Mouse (Mus musculus) ES-E14 (cell line): Measurements from ENCODE around the gene Ksr2.

ENCODE experiments used
- CHD2 ChIP-seq: IDR thresholded peaks from 2 replicates; pipeline ENCODE4 v1.6.1; 2014; ENCODE audit warnings: mild to moderate bottlenecking, low read depth, low read length, inconsistent platforms
- HCFC1 ChIP-seq: IDR thresholded peaks from 2 replicates; pipeline ENCODE4 v1.6.1; 2012; ENCODE audit warnings: low read length, inconsistent platforms, borderline replicate concordance; ENCODE audit not compliant: insufficient read depth
- MAFK ChIP-seq: IDR thresholded peaks from 2 replicates; pipeline ENCODE4 v1.6.1; 2014; ENCODE audit warnings: mild to moderate bottlenecking, low read depth, low read length, inconsistent platforms; ENCODE audit not compliant: insufficient read depth
- ZC3H11A ChIP-seq: IDR thresholded peaks from 2 replicates; pipeline ENCODE4 v1.6.1; 2012; ENCODE audit warnings: low read depth, mild to moderate bottlenecking, inconsistent platforms, low read length, borderline replicate concordance
- ZNF384 ChIP-seq: IDR thresholded peaks from 2 replicates; pipeline ENCODE4 v1.6.1; 2012; ENCODE audit warnings: low read depth, low read length, inconsistent platforms

DNA sequence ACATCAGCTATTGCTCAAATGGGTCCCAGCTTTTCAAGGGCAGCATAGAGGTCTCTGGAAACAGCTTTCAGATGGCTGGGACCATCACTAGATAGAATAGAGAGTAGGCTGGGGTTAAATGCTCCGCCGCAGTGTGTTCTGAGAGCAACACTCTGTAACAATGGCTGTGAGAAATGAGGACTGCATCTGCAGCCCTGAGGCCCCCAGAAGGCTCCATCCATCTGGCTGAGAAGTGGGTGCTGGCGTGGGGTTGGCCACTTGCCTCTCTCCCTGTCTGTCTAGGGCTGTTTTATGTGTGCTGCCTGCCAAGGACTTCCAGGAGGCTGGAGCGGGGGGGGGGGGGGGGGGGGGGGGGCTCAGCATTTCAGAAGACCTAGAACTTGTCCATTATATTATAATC is 253.5 kb downstream of the Ksr2 start:
- TF ChIP-seq CHD2 (no peak), HCFC1 (no peak), ZC3H11A (no peak), MAFK (no peak), ZNF384 (no peak)
